Mouse (Mus musculus): ENCODE measurements around the gene Wnt10a. TPM values are rescaled to one million over a fixed set of nuclear protein-coding genes. Genes with fewer than 3 reads are reported as not detected.

Wnt10a gene
- total RNA-seq (2012; rRNA removed) (126 and 184 TPM in 2 replicates), total RNA-seq (2014; rRNA removed) (142 and 155 TPM in 2 replicates), polyA plus RNA-seq (2012; ENCODE audit: insufficient read length, low read depth) (170 and 187 TPM in 2 replicates)

DNA sequence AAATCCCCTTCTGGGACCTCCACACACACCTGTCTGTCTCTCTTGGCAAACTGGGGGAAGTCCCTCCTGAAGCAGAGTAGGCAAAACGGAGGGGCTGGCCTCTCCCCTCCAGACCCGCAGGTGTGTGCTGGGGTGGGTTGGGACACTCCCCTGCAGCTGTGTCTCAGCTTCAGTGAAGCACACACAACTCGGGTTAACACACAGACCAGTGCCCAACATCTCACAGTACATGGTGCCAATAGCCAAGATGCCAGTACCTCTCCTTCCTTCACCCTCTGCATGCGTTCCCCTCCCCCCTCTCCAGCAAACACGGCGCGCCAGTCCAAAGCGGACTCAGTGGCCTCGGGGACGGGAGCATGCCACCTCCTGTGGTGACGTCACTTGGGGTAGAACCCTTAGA lies at the start of gene Wnt10a:
Wnt10a (plus strand) TSS at position 268 of the 400 bp plus-strand sequence.
- no peak for TF ChIP-seq E2F4 (IDR thresholded peaks at IDR 0.05; ENCODE audit: insufficient replicate concordance, low read depth, low read length)
- peak; percentile 67; the same call in 1 of the 2 replicates for TF ChIP-seq MEF2A (IDR thresholded peaks at IDR 0.05; ENCODE audit: borderline replicate concordance, low read depth, low read length)
- no peak for TF ChIP-seq CTCF (conservative IDR thresholded peaks at IDR 0.05 in 1 of 2, IDR thresholded peaks at IDR 0.05 in 1 of 2; ENCODE audit: low read depth in 2 of 2, low read length in 2 of 2)
- TF ChIP-seq TBP (conservative IDR thresholded peaks at IDR 0.05; ENCODE audit: low read depth, low read length): peak; percentile 63; the same call in 1 of the 2 replicates
- peak; percentile 62 for TF ChIP-seq BHLHE40 (IDR thresholded peaks at IDR 0.05; ENCODE audit: low read depth, low read length)
- TF ChIP-seq HCFC1 (IDR thresholded peaks at IDR 0.05; ENCODE audit: low read depth, low read length): no peak
- peak; percentile 76 for TF ChIP-seq ETS1 (conservative IDR thresholded peaks at IDR 0.05; ENCODE audit: low read depth, low read length)
- no peak; the same call in 1 of the 2 replicates for TF ChIP-seq JUND (conservative IDR thresholded peaks at IDR 0.05; ENCODE audit: low read depth, low read length)
- no peak for TF ChIP-seq USF1 (IDR thresholded peaks at IDR 0.05; ENCODE audit: low read depth, low read length)
- no peak; the same call in 1 of the 2 replicates for TF ChIP-seq MAZ (IDR thresholded peaks at IDR 0.05; ENCODE audit: low read depth, low read length)
- TF ChIP-seq GABPA (IDR thresholded peaks at IDR 0.05; ENCODE audit: insufficient replicate concordance, low read depth, low read length): no peak
- 0 out of 2 replicates have a peak, but pooled peaks have one; percentile 0 for TF ChIP-seq JUN (IDR thresholded peaks at IDR 0.05; ENCODE audit: insufficient read depth, low read depth, low read length)
- no peak for TF ChIP-seq USF2 (conservative IDR thresholded peaks at IDR 0.05; ENCODE audit: low read depth, low read length)
- peak; percentile 48; the same call in 1 of the 2 replicates for TF ChIP-seq POLR2A (IDR thresholded peaks at IDR 0.05; ENCODE audit: low read depth, low read length)
- no peak for TF ChIP-seq NELFE (IDR thresholded peaks at IDR 0.05; ENCODE audit: low read depth, low read length)
- no peak for TF ChIP-seq MXI1 (IDR thresholded peaks at IDR 0.05; ENCODE audit: low read depth, low read length)
- no peak for TF ChIP-seq ZMIZ1 (IDR thresholded peaks at IDR 0.05; ENCODE audit: low read depth, low read length)
- TF ChIP-seq MAFK (IDR thresholded peaks at IDR 0.05; ENCODE audit: insufficient replicate concordance, low read length): 0 out of 2 replicates have a peak, but pooled peaks have one; percentile 27
- no peak for TF ChIP-seq KAT2A (IDR thresholded peaks at IDR 0.05; ENCODE audit: insufficient replicate concordance, low read length)
- TF ChIP-seq EP300 (IDR thresholded peaks at IDR 0.05; ENCODE audit: low read length): peak; percentile 93
- TF ChIP-seq IRF4 (IDR thresholded peaks at IDR 0.05; ENCODE audit: low read depth, low read length): peak; percentile 10
- TF ChIP-seq CHD2 (IDR thresholded peaks at IDR 0.05; ENCODE audit: low read length): peak; percentile 19; the same call in 1 of the 2 replicates
- no peak for TF ChIP-seq CHD1 (IDR thresholded peaks at IDR 0.05; ENCODE audit: low read depth, low read length)
- no peak for TF ChIP-seq SMC3 (IDR thresholded peaks at IDR 0.05; ENCODE audit: low read depth, low read length)
- no peak for TF ChIP-seq PAX5 (IDR thresholded peaks at IDR 0.05; ENCODE audit: low read length)
- TF ChIP-seq POLR2AphosphoS2 (IDR thresholded peaks at IDR 0.05; ENCODE audit: low read depth, low read length): no peak
- no peak for TF ChIP-seq ZC3H11A (IDR thresholded peaks at IDR 0.05; ENCODE audit: low read depth, low read length)
- TF ChIP-seq MYC (IDR thresholded peaks at IDR 0.05; ENCODE audit: low read depth, low read length): peak; percentile 38; the same call in 1 of the 2 replicates
- no peak for TF ChIP-seq UBTF (IDR thresholded peaks at IDR 0.05; ENCODE audit: low read depth, low read length)
- no peak for TF ChIP-seq ZKSCAN1 (IDR thresholded peaks at IDR 0.05; ENCODE audit: borderline replicate concordance, low read depth, low read length)
- no peak for TF ChIP-seq RAD21 (IDR thresholded peaks at IDR 0.05; ENCODE audit: low read depth, low read length)
- no peak for TF ChIP-seq ELF1 (IDR thresholded peaks at IDR 0.05; ENCODE audit: low read depth, low read length)
- no peak; the same call in 1 of the 2 replicates for TF ChIP-seq SIN3A (IDR thresholded peaks at IDR 0.05; ENCODE audit: low read length)
- no peak for TF ChIP-seq ZNF384 (IDR thresholded peaks at IDR 0.05; ENCODE audit: low read depth, low read length)
- TF ChIP-seq MAX (IDR thresholded peaks at IDR 0.05; ENCODE audit: low read length): no peak; the same call in 1 of the 2 replicates
- TF ChIP-seq TCF12 (IDR thresholded peaks at IDR 0.05; ENCODE audit: low read depth, low read length): peak; percentile 99
- TF ChIP-seq RCOR1 (conservative IDR thresholded peaks at IDR 0.05; ENCODE audit: low read depth, low read length): 0 out of 2 replicates have a peak, but pooled peaks have one; percentile 16
- peak within 1 kb of the TSS; percentile 93 for H3K4me2 ChIP-seq (ENCODE audit: insufficient read depth, low read depth, poor library complexity, severe bottlenecking)
- peak within 1 kb of the TSS; percentile 84 to 89 (median 88) for H3K4me3 ChIP-seq (replicated peaks in 1 of 3; ENCODE audit: low read depth in 2 of 3, low read length in 2 of 3, poor library complexity in 1 of 3)
- H3K36me3 ChIP-seq (replicated peaks in 1 of 2; ENCODE audit: control insufficient read depth in 1 of 2, insufficient read depth in 1 of 2, low read length in 1 of 2): peaks cover 0 to 29% of the 10 kb centered on the region in 2 experiments
- peaks cover 17% of the 10 kb centered on the region for H3K79me2 ChIP-seq (replicated peaks; ENCODE audit: control insufficient read depth, extremely low read depth, insufficient read depth, poor library complexity, severe bottlenecking)
- DNase-seq (ENCODE audit: extremely low read depth): peak; percentile 91
- peak within 1 kb of the TSS; percentile 88 for H3K27ac ChIP-seq (ENCODE audit: insufficient read depth, low read depth)
- peaks cover 40 to 55% of the 10 kb centered on the region in 2 experiments for H3K4me1 ChIP-seq (ENCODE audit: control insufficient read depth in 1 of 2, insufficient read depth in 2 of 2)
- dilution Hi-C loops (cut with MboI; ENCODE audit: extremely low pct_ligation_motif_present, extremely low pct_unique_long_range_greater_than_20kb, low sequenced_read_pairs) (no loop called here), in situ Hi-C loops (cut with MboI; ENCODE audit: low pct_ligation_motif_present, low pct_unique_long_range_greater_than_20kb, low sequenced_read_pairs) (no loop called here)
- no peaks in the 10 kb centered on the region for H3K9me3 ChIP-seq (replicated peaks; ENCODE audit: low read length)
- H3K27me3 ChIP-seq (replicated peaks): no peaks in the 10 kb centered on the region
- H3K9ac ChIP-seq (ENCODE audit: insufficient read depth, low read depth): peak within 1 kb of the TSS; percentile 81

Measured in CH12.LX (cell line).